Mouse (Mus musculus): ENCODE data around the gene Erp29. TPM values are rescaled to one million over a fixed set of nuclear protein-coding genes. Genes with fewer than 3 reads are reported as not detected.

Erp29 gene
- polyA plus RNA-seq, 1 experiment from 2014 or later: 147 TPM

DNA sequence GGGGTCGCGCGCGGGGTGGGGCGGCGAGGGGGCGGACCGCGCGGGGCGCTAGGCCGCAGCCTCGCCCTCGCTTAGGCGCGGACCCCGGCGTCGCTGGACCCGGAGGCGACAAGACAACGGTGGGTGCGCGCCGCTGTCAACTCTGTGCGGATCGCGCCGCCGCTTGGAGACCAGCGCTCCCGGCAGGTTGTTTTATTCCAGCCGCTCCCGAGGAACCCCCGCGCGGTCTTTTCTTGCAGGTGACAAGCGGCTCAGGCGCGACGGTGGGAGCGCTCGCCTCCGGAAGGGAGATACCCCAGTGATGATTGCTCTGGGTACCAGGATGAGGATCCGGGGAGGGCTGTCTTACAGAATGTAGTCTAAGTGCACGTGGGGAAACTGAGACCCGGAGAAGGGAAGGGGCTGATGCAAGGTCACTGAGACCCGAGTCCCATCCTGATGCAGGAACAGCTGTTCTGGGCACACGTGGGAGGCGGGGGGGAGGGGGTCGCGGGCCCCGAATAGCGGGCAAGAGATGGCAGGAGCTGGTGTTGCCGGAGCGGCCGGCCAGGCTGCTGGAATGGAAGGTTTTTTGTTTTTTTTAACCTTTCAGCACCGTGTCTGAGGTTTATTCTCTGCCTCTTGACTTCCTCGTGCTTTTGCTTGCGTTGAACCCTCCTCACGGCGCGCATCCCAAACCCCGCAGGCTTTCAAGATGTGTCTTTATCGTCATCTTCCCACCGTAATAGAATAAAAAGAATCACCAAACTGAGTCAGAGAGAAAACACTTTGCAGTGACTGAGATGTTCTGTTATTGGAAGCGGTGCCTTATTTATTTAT, 54.0 kb downstream of the Erp29 start:
- peak overlapping the region; percentile 25; the same call in 1 of the 2 replicates for H3K27ac ChIP-seq (ENCODE audit: low read length)
- peak; percentile 74 for ATAC-seq (ENCODE audit: low read depth)
- H3K4me1 ChIP-seq (replicated peaks; ENCODE audit: control insufficient read depth, insufficient read depth, low read length): peaks cover 18% of the 10 kb centered on the region
- H3K27me3 ChIP-seq (ENCODE audit: control insufficient read depth, insufficient read depth, low read depth, low read length): no peaks in the 10 kb centered on the region
- WGBS: under 1% methylated on average over 64 of the region's 67 CpGs
- H3K4me2 ChIP-seq (ENCODE audit: low read depth, low read length): peak overlapping the region; percentile 95
- H3K36me3 ChIP-seq (ENCODE audit: control insufficient read depth, insufficient read depth, low read length): no peaks in the 10 kb centered on the region
- H3K9me3 ChIP-seq (ENCODE audit: control insufficient read depth, low read length): no peaks in the 10 kb centered on the region
- peak overlapping the region; percentile 95 for H3K4me3 ChIP-seq (ENCODE audit: low read length)
- H3K9ac ChIP-seq (ENCODE audit: low read length): peak overlapping the region; percentile 86

DNA sequence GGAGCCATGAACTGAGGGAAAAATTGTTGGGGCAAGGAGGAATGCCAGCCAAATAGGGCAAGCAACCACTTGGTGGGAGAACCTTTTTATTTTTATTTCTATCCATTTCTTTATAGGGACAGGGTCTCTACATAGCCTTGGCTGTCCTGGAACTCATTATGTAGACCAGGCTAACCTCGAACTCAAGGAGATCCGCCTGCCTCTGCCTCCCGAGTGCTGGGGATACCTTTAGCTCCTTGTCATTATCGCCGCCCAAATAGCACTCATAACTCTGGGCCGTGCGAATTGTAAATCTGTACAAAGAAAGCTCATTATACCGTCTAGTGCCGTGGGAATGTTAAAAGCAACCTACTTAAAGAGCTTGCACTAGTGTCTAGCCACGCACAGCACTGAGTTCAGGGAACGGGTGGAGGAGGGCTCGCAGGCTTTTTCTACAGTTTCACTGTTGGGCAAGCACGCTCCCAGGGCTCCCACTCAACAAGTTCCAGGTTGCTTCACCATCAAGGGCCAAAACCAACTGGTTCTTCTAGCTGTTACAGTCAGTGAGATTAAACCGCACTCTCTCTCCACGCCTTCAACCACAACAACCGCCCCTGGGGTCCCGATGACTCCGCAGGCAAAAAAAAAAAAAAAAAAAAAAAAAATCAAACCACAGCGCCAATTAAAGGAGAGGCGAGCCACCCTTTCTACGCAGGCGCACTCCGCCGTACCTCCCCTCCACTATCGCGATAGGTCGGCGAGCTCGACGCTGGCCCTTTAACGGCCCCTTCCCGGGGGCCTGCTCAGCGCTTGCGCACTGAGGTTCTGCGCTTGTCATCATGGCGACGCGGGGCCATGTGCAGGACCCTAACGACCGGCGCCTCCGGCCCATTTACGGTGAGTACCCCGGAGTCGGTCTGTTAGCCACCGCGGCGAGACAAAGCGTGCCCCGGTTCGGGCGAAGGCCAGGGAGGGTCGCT, 54.8 kb downstream of the Erp29 start, which contains the start of gene Naa25:
TSS of gene Naa25 (plus strand) at position 750 of the 959 bp plus-strand sequence.
- Histone ChIP-seq H3K4me2 (ENCODE audit: low read depth, low read length) (peak within 1 kb of the TSS; percentile 95), H3K9ac (ENCODE audit: low read length) (peak within 1 kb of the TSS; percentile 86), H3K36me3 (ENCODE audit: control insufficient read depth, insufficient read depth, low read length) (no peaks in the 10 kb centered on the region), H3K27ac (ENCODE audit: low read length) (peak within 1 kb of the TSS; percentile 89), H3K27me3 (ENCODE audit: control insufficient read depth, insufficient read depth, low read depth, low read length) (no peaks in the 10 kb centered on the region), H3K9me3 (ENCODE audit: control insufficient read depth, low read length) (no peaks in the 10 kb centered on the region), H3K4me1 (replicated peaks; ENCODE audit: control insufficient read depth, insufficient read depth, low read length) (peaks cover 18% of the 10 kb centered on the region), H3K4me3 (ENCODE audit: low read length) (peak within 1 kb of the TSS; percentile 95)
- peak; percentile 97 for ATAC-seq (ENCODE audit: low read depth)
- WGBS: 10% methylated on average over 48 of the region's 53 CpGs

DNA sequence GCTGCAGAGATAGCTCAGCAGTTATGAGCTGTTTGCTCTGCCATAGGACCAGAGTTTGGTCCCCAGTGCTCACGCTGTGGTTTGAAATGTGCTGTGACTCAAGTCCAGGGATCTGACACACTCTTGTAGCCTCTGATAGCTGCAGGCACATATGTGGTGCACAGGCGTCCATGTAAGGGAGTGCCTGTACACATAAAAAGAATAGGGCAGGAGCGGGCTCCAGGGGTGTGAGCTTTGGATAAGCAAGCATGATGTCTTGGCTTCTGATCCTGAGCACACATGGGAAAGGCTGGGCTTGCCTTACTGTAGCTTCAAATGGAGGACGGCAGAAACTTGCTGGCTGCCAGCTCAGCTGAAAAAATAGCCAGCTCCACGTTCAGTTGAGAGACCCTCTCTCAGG, 56.7 kb downstream of the Erp29 start:
- H3K36me3 ChIP-seq (ENCODE audit: control insufficient read depth, insufficient read depth, low read length): no peaks in the 10 kb centered on the region
- no peaks in the 10 kb centered on the region for H3K27me3 ChIP-seq (ENCODE audit: control insufficient read depth, insufficient read depth, low read depth, low read length)
- no peak overlapping the region for H3K4me2 ChIP-seq (ENCODE audit: low read depth, low read length)
- no peak overlapping the region for H3K9ac ChIP-seq (ENCODE audit: low read length)
- H3K27ac ChIP-seq (ENCODE audit: low read length): no peak overlapping the region
- WGBS: 73% methylated on average over 5 of the region's 5 CpGs
- peaks cover 18% of the 10 kb centered on the region for H3K4me1 ChIP-seq (replicated peaks; ENCODE audit: control insufficient read depth, insufficient read depth, low read length)
- ATAC-seq (ENCODE audit: low read depth): no peak
- H3K4me3 ChIP-seq (ENCODE audit: low read length): no peak overlapping the region
- H3K9me3 ChIP-seq (ENCODE audit: control insufficient read depth, low read length): no peaks in the 10 kb centered on the region

DNA sequence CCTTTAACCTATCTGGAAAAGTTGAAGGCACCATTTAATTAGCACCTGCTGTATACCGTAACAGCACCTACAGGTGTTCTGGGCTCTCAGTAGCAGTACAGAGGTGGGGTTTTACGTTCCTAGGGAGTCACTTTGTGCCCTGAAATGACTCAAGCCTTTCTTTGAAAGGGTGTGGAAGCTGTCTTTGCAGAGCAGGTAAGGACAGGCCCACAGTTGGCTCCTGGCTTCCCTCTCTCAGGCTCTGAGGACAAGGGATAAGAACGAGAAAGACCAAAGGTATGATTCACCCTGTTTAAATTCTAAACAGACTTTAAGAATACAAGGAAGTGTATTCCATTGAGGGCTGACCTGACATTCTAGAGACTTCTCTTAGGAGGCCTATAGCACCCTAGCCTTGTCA, 58.9 kb downstream of the Erp29 start:
- 68% methylated on average over 3 of the region's 3 CpGs for WGBS
- no peaks in the 10 kb centered on the region for H3K27me3 ChIP-seq (ENCODE audit: control insufficient read depth, insufficient read depth, low read depth, low read length)
- no peak overlapping the region for H3K9ac ChIP-seq (ENCODE audit: low read length)
- ATAC-seq (ENCODE audit: low read depth): no peak
- H3K36me3 ChIP-seq (ENCODE audit: control insufficient read depth, insufficient read depth, low read length): no peaks in the 10 kb centered on the region
- H3K4me1 ChIP-seq (replicated peaks; ENCODE audit: control insufficient read depth, insufficient read depth, low read length): peaks cover 4% of the 10 kb centered on the region
- H3K27ac ChIP-seq (ENCODE audit: low read length): no peak overlapping the region
- no peaks in the 10 kb centered on the region for H3K9me3 ChIP-seq (ENCODE audit: control insufficient read depth, low read length)
- no peak overlapping the region for H3K4me2 ChIP-seq (ENCODE audit: low read depth, low read length)
- H3K4me3 ChIP-seq (ENCODE audit: low read length): no peak overlapping the region

DNA sequence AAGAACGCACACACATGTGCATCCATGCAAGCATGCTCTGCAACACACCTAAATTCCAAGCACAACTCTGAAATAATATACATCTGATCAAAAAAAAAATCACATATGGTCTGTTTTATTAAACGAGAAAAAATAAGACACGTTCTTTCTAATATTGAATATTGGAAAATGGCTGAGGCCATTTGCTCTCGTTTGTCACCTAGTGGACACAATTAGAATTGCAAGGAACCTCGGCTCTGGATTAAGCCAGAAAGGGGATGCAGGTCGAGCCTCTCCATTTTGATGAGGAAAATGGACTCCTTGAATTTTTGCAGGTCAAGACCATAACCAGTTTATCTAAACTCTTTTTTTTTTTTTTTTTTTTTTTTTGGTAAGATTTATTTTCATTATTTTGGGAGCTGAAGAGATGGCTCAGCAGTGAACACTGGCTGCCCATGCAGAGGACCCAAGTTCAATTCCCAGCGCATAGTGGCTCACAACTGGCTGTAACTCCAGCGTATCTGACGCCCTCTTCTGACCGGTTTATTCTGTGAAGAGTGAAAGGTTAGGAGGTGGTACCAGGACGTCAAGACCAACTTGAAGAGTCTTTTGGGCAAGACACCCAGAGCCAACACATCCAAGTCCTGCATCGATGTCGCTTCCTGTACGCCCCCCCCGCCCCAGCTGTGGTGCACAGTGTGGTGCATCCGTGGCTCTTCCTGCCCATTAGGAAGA, 59.5 kb downstream of the Erp29 start:
- H3K4me2 ChIP-seq (ENCODE audit: low read depth, low read length): no peak overlapping the region
- no peak for ATAC-seq (ENCODE audit: low read depth)
- H3K9me3 ChIP-seq (ENCODE audit: control insufficient read depth, low read length): no peaks in the 10 kb centered on the region
- no peaks in the 10 kb centered on the region for H3K36me3 ChIP-seq (ENCODE audit: control insufficient read depth, insufficient read depth, low read length)
- no peak overlapping the region for H3K27ac ChIP-seq (ENCODE audit: low read length)
- no peak overlapping the region for H3K4me3 ChIP-seq (ENCODE audit: low read length)
- no peaks in the 10 kb centered on the region for H3K27me3 ChIP-seq (ENCODE audit: control insufficient read depth, insufficient read depth, low read depth, low read length)
- H3K9ac ChIP-seq (ENCODE audit: low read length): no peak overlapping the region
- peaks cover 5% of the 10 kb centered on the region for H3K4me1 ChIP-seq (replicated peaks; ENCODE audit: control insufficient read depth, insufficient read depth, low read length)
- 52% methylated on average over 16 of the region's 16 CpGs for WGBS

DNA sequence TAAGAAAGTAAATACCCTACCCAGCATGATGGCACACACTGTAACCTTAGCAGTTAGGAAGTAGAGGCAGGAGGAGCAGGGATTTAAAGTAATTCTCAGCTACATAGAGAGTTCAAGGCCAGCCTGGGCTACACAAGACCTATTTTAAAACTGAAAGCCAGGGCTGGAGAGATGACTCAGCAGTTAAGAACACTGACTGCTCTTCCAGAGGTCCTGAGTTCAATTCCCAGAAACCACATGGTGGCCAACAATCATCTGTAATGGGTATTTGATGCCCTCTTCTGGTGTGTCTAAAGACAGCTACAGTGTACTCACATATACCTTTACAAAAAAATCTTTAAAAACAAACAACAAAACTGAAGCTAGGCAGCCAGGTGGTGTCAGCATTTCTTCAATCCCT, 62.6 kb downstream of the Erp29 start:
- no peaks in the 10 kb centered on the region for H3K36me3 ChIP-seq (ENCODE audit: control insufficient read depth, insufficient read depth, low read length)
- no peak overlapping the region for H3K4me3 ChIP-seq (ENCODE audit: low read length)
- no peaks in the 10 kb centered on the region for H3K27me3 ChIP-seq (ENCODE audit: control insufficient read depth, insufficient read depth, low read depth, low read length)
- peaks cover 13% of the 10 kb centered on the region for H3K4me1 ChIP-seq (replicated peaks; ENCODE audit: control insufficient read depth, insufficient read depth, low read length)
- no peak for ATAC-seq (ENCODE audit: low read depth)
- H3K4me2 ChIP-seq (ENCODE audit: low read depth, low read length): no peak overlapping the region
- H3K9ac ChIP-seq (ENCODE audit: low read length): no peak overlapping the region
- H3K9me3 ChIP-seq (ENCODE audit: control insufficient read depth, low read length): no peaks in the 10 kb centered on the region
- no peak overlapping the region for H3K27ac ChIP-seq (ENCODE audit: low read length)

DNA sequence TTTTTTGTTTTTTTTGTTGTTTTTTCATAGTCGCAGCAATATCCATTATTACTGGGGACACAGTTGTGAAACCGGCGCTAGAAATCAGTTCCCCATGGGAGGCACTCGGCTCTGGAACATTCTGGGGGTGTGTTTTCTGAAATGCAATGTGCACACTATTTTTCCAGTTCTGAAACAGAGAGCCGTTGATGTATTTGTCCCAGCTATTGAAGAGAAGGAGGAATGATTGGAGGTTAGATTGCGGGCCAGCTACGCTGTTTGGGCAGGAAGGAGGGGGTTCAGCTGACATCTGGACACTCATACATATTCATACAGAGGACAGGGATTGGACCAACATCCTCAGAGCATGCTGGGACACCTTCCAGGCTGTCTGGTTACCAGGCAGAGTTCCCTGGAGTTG, 63.2 kb downstream of the Erp29 start:
- no peak overlapping the region for H3K9ac ChIP-seq (ENCODE audit: low read length)
- 56% methylated on average over 7 of the region's 7 CpGs for WGBS
- no peaks in the 10 kb centered on the region for H3K36me3 ChIP-seq (ENCODE audit: control insufficient read depth, insufficient read depth, low read length)
- H3K4me3 ChIP-seq (ENCODE audit: low read length): no peak overlapping the region
- peaks cover 17% of the 10 kb centered on the region for H3K4me1 ChIP-seq (replicated peaks; ENCODE audit: control insufficient read depth, insufficient read depth, low read length)
- no peak overlapping the region for H3K27ac ChIP-seq (ENCODE audit: low read length)
- ATAC-seq (ENCODE audit: low read depth): no peak
- H3K4me2 ChIP-seq (ENCODE audit: low read depth, low read length): no peak overlapping the region
- H3K9me3 ChIP-seq (ENCODE audit: control insufficient read depth, low read length): no peaks in the 10 kb centered on the region
- no peaks in the 10 kb centered on the region for H3K27me3 ChIP-seq (ENCODE audit: control insufficient read depth, insufficient read depth, low read depth, low read length)

DNA sequence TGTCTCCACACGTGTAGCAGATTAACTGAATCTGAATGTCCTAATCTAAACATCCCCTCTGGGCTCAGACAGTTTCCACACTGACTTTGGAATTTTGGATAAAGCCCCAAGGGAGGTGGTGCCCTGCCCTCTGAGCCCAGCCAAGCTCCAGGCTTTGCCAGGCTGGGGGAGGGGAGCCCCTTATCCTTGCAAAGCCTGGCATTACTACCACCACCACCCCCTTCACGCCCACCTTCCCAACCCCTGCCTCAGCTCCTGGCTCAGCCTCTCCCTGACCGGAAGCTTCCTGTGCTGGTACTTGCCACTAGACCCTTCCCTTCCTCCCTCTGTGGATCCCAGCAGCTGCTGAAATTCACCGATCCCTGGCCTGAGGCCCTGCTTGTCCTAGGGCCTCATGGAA, 65.2 kb downstream of the Erp29 start:
- peak overlapping the region; percentile 70 for H3K27ac ChIP-seq (ENCODE audit: low read length)
- peaks cover 21% of the 10 kb centered on the region for H3K4me1 ChIP-seq (replicated peaks; ENCODE audit: control insufficient read depth, insufficient read depth, low read length)
- no peaks in the 10 kb centered on the region; the same call in 1 of the 2 replicates for H3K36me3 ChIP-seq (ENCODE audit: control insufficient read depth, insufficient read depth, low read length)
- no peak overlapping the region for H3K4me3 ChIP-seq (ENCODE audit: low read length)
- ATAC-seq (ENCODE audit: low read depth): no peak
- H3K9ac ChIP-seq (ENCODE audit: low read length): peak overlapping the region; percentile 28; the same call in 1 of the 2 replicates
- H3K4me2 ChIP-seq (ENCODE audit: low read depth, low read length): peak overlapping the region; percentile 11; the same call in 1 of the 2 replicates
- no peaks in the 10 kb centered on the region for H3K9me3 ChIP-seq (ENCODE audit: control insufficient read depth, low read length)
- no peaks in the 10 kb centered on the region for H3K27me3 ChIP-seq (ENCODE audit: control insufficient read depth, insufficient read depth, low read depth, low read length)
- 37% methylated on average over 4 of the region's 4 CpGs for WGBS
